ENCODE assay signal across 9 mouse cellular contexts in genomic region chr8:128519366-128519765, GRCm38 (mm10).
A peak's percentile ranks its signal among the peaks of the same experiment; 100 is the strongest.
DNase-seq lines count a peak whose midpoint lies in the region; ATAC-seq and TF ChIP-seq lines count a peak whose summit lies in the region.
"Had no signal": no experiment of that assay in that cellular context is flagged by ENCODE, and none has a peak within 500 bp of the region (broad histone marks: within the 10 kb centered on the region; RNA-seq: fewer than 3 reads in every experiment).

No protein-coding gene starts in this region.

- no peaks in the 10 kb centered on the region for H3K36me3 ChIP-seq in testis, adult 2 months (ENCODE audit: control insufficient read depth, insufficient read depth, low read length)
- no peaks in the 10 kb centered on the region for H3K36me3 ChIP-seq in stomach, postnatal 0 days (ENCODE audit: control insufficient read depth, insufficient read depth, low read length)
- H3K36me3 ChIP-seq: hindbrain, embryonic 15.5 days had no signal

- no peak overlapping the region for H3K4me2 ChIP-seq in stomach, postnatal 0 days (replicated peaks; ENCODE audit: low read depth)
- H3K4me2 ChIP-seq: hindbrain, embryonic 15.5 days had no signal

- no peak for TF ChIP-seq POLR2A in testis, adult 2 months (IDR thresholded peaks at IDR 0.05; ENCODE audit: control insufficient read depth, low read depth, low read length)

- peak; percentile 10; the same call in 1 of the 2 replicates for TF ChIP-seq CTCF in testis, adult 2 months (IDR thresholded peaks at IDR 0.05; ENCODE audit: control insufficient read depth, insufficient read depth, insufficient replicate concordance, low read depth, low read length)
- TF ChIP-seq CTCF in stomach, postnatal 0 days (IDR thresholded peaks at IDR 0.05; ENCODE audit: low read depth), result peak; percentile 67

- H3K9me3 ChIP-seq in stomach, postnatal 0 days (ENCODE audit: control insufficient read depth, low read length), result no peaks in the 10 kb centered on the region
- H3K9me3 ChIP-seq: hindbrain, embryonic 15.5 days had no signal

- H3K4me1 ChIP-seq in testis, adult 2 months (ENCODE audit: control insufficient read depth, insufficient read depth, low read length), result no peaks in the 10 kb centered on the region
- H3K4me1 ChIP-seq in stomach, postnatal 0 days (replicated peaks; ENCODE audit: control insufficient read depth, insufficient read depth), result no peaks in the 10 kb centered on the region
- H3K4me1 ChIP-seq: hindbrain, embryonic 15.5 days had no signal

- H3K9ac ChIP-seq in stomach, postnatal 0 days (ENCODE audit: low read length), result no peak overlapping the region
- H3K9ac ChIP-seq: hindbrain, embryonic 15.5 days had no signal

- H3K4me3 ChIP-seq in testis, adult 2 months (ENCODE audit: control insufficient read depth, low read depth, low read length), result no peak overlapping the region
- no peak overlapping the region for H3K4me3 ChIP-seq in stomach, postnatal 0 days (ENCODE audit: low read depth, low read length)
- H3K4me3 ChIP-seq: hindbrain, embryonic 15.5 days had no signal

- 83% methylated on average over 1 of the region's 1 CpGs for WGBS in stomach, postnatal 0 days

- H3K27ac ChIP-seq in testis, adult 2 months (ENCODE audit: control insufficient read depth, insufficient read depth, low read depth, low read length), result no peak overlapping the region
- H3K27ac ChIP-seq in stomach, postnatal 0 days (replicated peaks), result no peak overlapping the region
- H3K27ac ChIP-seq: hindbrain, embryonic 15.5 days had no signal

- no peak for ATAC-seq in stomach, postnatal 0 days (ENCODE audit: low FRiP score, low TSS enrichment)

- peak; percentile 6 for DNase-seq in gastrocnemius, adult 18-20 months (ENCODE audit: low spot score)
- no peak for DNase-seq in gastrocnemius, postnatal 25 days
- DNase-seq in testis, postnatal 14 days (ENCODE audit: low spot score), result no peak
- DNase-seq in kidney, postnatal 14 days, result peak; percentile 14
- no peak for DNase-seq in stomach, postnatal 0 days (ENCODE audit: low spot score)
- no peak for DNase-seq in frontal cortex, adult 2 months (ENCODE audit: extremely low spot score in 1 of 2, low spot score in 1 of 2)
- DNase-seq in c-Kit-positive CD71-positive TER-119-positive erythroid progenitor cells, embryonic 14.5 days (ENCODE audit: low spot score), result no peak

- no peaks in the 10 kb centered on the region for H3K27me3 ChIP-seq in testis, adult 2 months (ENCODE audit: control insufficient read depth, insufficient read depth, low read length)
- no peaks in the 10 kb centered on the region for H3K27me3 ChIP-seq in stomach, postnatal 0 days (ENCODE audit: control insufficient read depth, insufficient read depth, low read length)
- H3K27me3 ChIP-seq: hindbrain, embryonic 15.5 days had no signal

- no peak for TF ChIP-seq EP300 in stomach, postnatal 0 days (optimal IDR thresholded peaks at IDR 0.05)

Comparison
In these comparisons a context has a peak if more than half of its experiments do, and no peak if none do; other contexts are left out.
1. DNase-seq: peak in gastrocnemius, adult 18-20 months (single experiment) and kidney, postnatal 14 days (single experiment); none in gastrocnemius, postnatal 25 days (single experiment), testis, postnatal 14 days (single experiment), stomach, postnatal 0 days (single experiment), frontal cortex, adult 2 months (0 of 2) and c-Kit-positive CD71-positive TER-119-positive erythroid progenitor cells, embryonic 14.5 days (single experiment).